Mouse (Mus musculus): Measurements from ENCODE around the gene Arhgap31. TPM values are rescaled to one million over a fixed set of nuclear protein-coding genes. Genes with fewer than 3 reads are reported as not detected.

The Arhgap31 gene
- polyA plus RNA-seq, 1 experiment from 2014 or later = 10.9 TPM

GRCm38 (mm10) chr16:38700392-38701162 lies 12.5 kb downstream of the Arhgap31 start:
- no peak for ATAC-seq (ENCODE audit: insufficient read depth, low FRiP score)

GRCm38 (mm10) chr16:38697611-38698010 lies 15.5 kb downstream of the Arhgap31 start:
- Histone ChIP-seq H3K4me2 (ENCODE audit: low read depth, low read length) (no peak overlapping the region), H3K4me1 (ENCODE audit: control insufficient read depth, insufficient read depth, low read length) (peaks cover 6% of the 10 kb centered on the region; the same call in 1 of the 2 replicates), H3K27ac (ENCODE audit: low read length) (no peak overlapping the region), H3K27me3 (ENCODE audit: control insufficient read depth, insufficient read depth, low read length) (no peaks in the 10 kb centered on the region), H3K9me3 (replicated peaks; ENCODE audit: control insufficient read depth, low read length) (no peaks in the 10 kb centered on the region), H3K36me3 (ENCODE audit: control insufficient read depth, insufficient read depth, low read length) (no peaks in the 10 kb centered on the region), H3K9ac (ENCODE audit: low read length) (no peak overlapping the region), H3K4me3 (replicated peaks; ENCODE audit: low read length) (no peak overlapping the region)
- no peak for ATAC-seq (ENCODE audit: insufficient read depth, low FRiP score)
- WGBS = 85% methylated on average over 5 of the region's 5 CpGs

More at GRCm38 (mm10) chr16:38700392-38701162, 12.5 kb downstream of the Arhgap31 start:
- WGBS = 65% methylated on average over 16 of the region's 16 CpGs
- Histone ChIP-seq H3K4me2 (ENCODE audit: low read depth, low read length) (no peak overlapping the region), H3K9ac (ENCODE audit: low read length) (no peak overlapping the region), H3K9me3 (replicated peaks; ENCODE audit: control insufficient read depth, low read length) (no peaks in the 10 kb centered on the region), H3K4me3 (replicated peaks; ENCODE audit: low read length) (no peak overlapping the region), H3K4me1 (ENCODE audit: control insufficient read depth, insufficient read depth, low read length) (peaks cover 9% of the 10 kb centered on the region), H3K27ac (ENCODE audit: low read length) (no peak overlapping the region), H3K36me3 (ENCODE audit: control insufficient read depth, insufficient read depth, low read length) (no peaks in the 10 kb centered on the region), H3K27me3 (ENCODE audit: control insufficient read depth, insufficient read depth, low read length) (no peaks in the 10 kb centered on the region)

GRCm38 (mm10) chr16:38695557-38695956 lies 17.5 kb downstream of the Arhgap31 start:
- no peaks in the 10 kb centered on the region for H3K27me3 ChIP-seq (ENCODE audit: control insufficient read depth, insufficient read depth, low read length)
- no peak overlapping the region for H3K27ac ChIP-seq (ENCODE audit: low read length)
- no peak overlapping the region for H3K9ac ChIP-seq (ENCODE audit: low read length)
- 0 out of 2 replicates have a peak, but pooled peaks cover 2% of the 10 kb centered on the region for H3K4me1 ChIP-seq (ENCODE audit: control insufficient read depth, insufficient read depth, low read length)
- H3K4me2 ChIP-seq (ENCODE audit: low read depth, low read length) = no peak overlapping the region
- H3K36me3 ChIP-seq (ENCODE audit: control insufficient read depth, insufficient read depth, low read length) = no peaks in the 10 kb centered on the region
- WGBS = 85% methylated on average over 5 of the region's 5 CpGs
- no peak overlapping the region for H3K4me3 ChIP-seq (replicated peaks; ENCODE audit: low read length)
- no peak for ATAC-seq (ENCODE audit: insufficient read depth, low FRiP score)
- H3K9me3 ChIP-seq (replicated peaks; ENCODE audit: control insufficient read depth, low read length) = no peaks in the 10 kb centered on the region

GRCm38 (mm10) chr16:38694906-38695540 lies 18.1 kb downstream of the Arhgap31 start:
- 90% methylated on average over 6 of the region's 6 CpGs for WGBS
- no peak overlapping the region for H3K4me2 ChIP-seq (ENCODE audit: low read depth, low read length)
- no peaks in the 10 kb centered on the region for H3K9me3 ChIP-seq (replicated peaks; ENCODE audit: control insufficient read depth, low read length)
- H3K36me3 ChIP-seq (ENCODE audit: control insufficient read depth, insufficient read depth, low read length) = no peaks in the 10 kb centered on the region
- no peak overlapping the region for H3K9ac ChIP-seq (ENCODE audit: low read length)
- H3K4me1 ChIP-seq (ENCODE audit: control insufficient read depth, insufficient read depth, low read length) = 0 out of 2 replicates have a peak, but pooled peaks cover 6% of the 10 kb centered on the region
- no peaks in the 10 kb centered on the region for H3K27me3 ChIP-seq (ENCODE audit: control insufficient read depth, insufficient read depth, low read length)
- no peak overlapping the region for H3K4me3 ChIP-seq (replicated peaks; ENCODE audit: low read length)
- H3K27ac ChIP-seq (ENCODE audit: low read length) = no peak overlapping the region
- ATAC-seq (ENCODE audit: insufficient read depth, low FRiP score) = no peak

- Histone ChIP-seq H3K27ac (ENCODE audit: low read length) (0 out of 2 replicates have a peak overlapping the region, but pooled peaks have one; percentile 72), H3K4me1 (ENCODE audit: control insufficient read depth, insufficient read depth, low read length) (peaks cover 14% of the 10 kb centered on the region; the same call in 1 of the 2 replicates)
Observed at GRCm38 (mm10) chr16:38690501-38690900, 22.6 kb downstream of the Arhgap31 start.

GRCm38 (mm10) chr16:38689786-38690185 lies 23.3 kb downstream of the Arhgap31 start:
- Histone ChIP-seq H3K27me3 (ENCODE audit: control insufficient read depth, insufficient read depth, low read length) (no peaks in the 10 kb centered on the region), H3K36me3 (ENCODE audit: control insufficient read depth, insufficient read depth, low read length) (no peaks in the 10 kb centered on the region), H3K9me3 (replicated peaks; ENCODE audit: control insufficient read depth, low read length) (no peaks in the 10 kb centered on the region), H3K27ac (ENCODE audit: low read length) (peak overlapping the region; percentile 72; the same call in 1 of the 2 replicates), H3K4me1 (ENCODE audit: control insufficient read depth, insufficient read depth, low read length) (peaks cover 14% of the 10 kb centered on the region; the same call in 1 of the 2 replicates), H3K4me2 (ENCODE audit: low read depth, low read length) (no peak overlapping the region), H3K9ac (ENCODE audit: low read length) (0 out of 2 replicates have a peak overlapping the region, but pooled peaks have one; percentile 37), H3K4me3 (replicated peaks; ENCODE audit: low read length) (no peak overlapping the region)
- WGBS = 52% methylated on average over 10 of the region's 10 CpGs
- ATAC-seq (ENCODE audit: insufficient read depth, low FRiP score) = peak; percentile 54; the same call in 1 of the 2 replicates

More at GRCm38 (mm10) chr16:38690501-38690900, 22.6 kb downstream of the Arhgap31 start:
- WGBS = 77% methylated on average over 5 of the region's 5 CpGs
- Histone ChIP-seq H3K36me3 (ENCODE audit: control insufficient read depth, insufficient read depth, low read length) (no peaks in the 10 kb centered on the region), H3K27me3 (ENCODE audit: control insufficient read depth, insufficient read depth, low read length) (no peaks in the 10 kb centered on the region), H3K9ac (ENCODE audit: low read length) (no peak overlapping the region), H3K4me3 (replicated peaks; ENCODE audit: low read length) (no peak overlapping the region), H3K9me3 (replicated peaks; ENCODE audit: control insufficient read depth, low read length) (no peaks in the 10 kb centered on the region), H3K4me2 (ENCODE audit: low read depth, low read length) (no peak overlapping the region)
- no peak; the same call in 1 of the 2 replicates for ATAC-seq (ENCODE audit: insufficient read depth, low FRiP score)

GRCm38 (mm10) chr16:38688531-38689264 lies 24.4 kb downstream of the Arhgap31 start:
- H3K36me3 ChIP-seq (ENCODE audit: control insufficient read depth, insufficient read depth, low read length) = no peaks in the 10 kb centered on the region
- H3K4me1 ChIP-seq (ENCODE audit: control insufficient read depth, insufficient read depth, low read length) = peaks cover 14% of the 10 kb centered on the region; the same call in 1 of the 2 replicates
- H3K4me3 ChIP-seq (replicated peaks; ENCODE audit: low read length) = no peak overlapping the region
- H3K27ac ChIP-seq (ENCODE audit: low read length) = peak overlapping the region; percentile 33; the same call in 1 of the 2 replicates
- no peaks in the 10 kb centered on the region for H3K27me3 ChIP-seq (ENCODE audit: control insufficient read depth, insufficient read depth, low read length)
- no peak overlapping the region for H3K9ac ChIP-seq (ENCODE audit: low read length)
- no peak for ATAC-seq (ENCODE audit: insufficient read depth, low FRiP score)
- no peaks in the 10 kb centered on the region for H3K9me3 ChIP-seq (replicated peaks; ENCODE audit: control insufficient read depth, low read length)
- no peak overlapping the region for H3K4me2 ChIP-seq (ENCODE audit: low read depth, low read length)
- WGBS = 78% methylated on average over 12 of the region's 12 CpGs

- Histone ChIP-seq H3K4me3 (replicated peaks; ENCODE audit: low read length) (no peak overlapping the region), H3K27me3 (ENCODE audit: control insufficient read depth, insufficient read depth, low read length) (no peaks in the 10 kb centered on the region), H3K4me1 (ENCODE audit: control insufficient read depth, insufficient read depth, low read length) (peaks cover 14% of the 10 kb centered on the region; the same call in 1 of the 2 replicates), H3K36me3 (ENCODE audit: control insufficient read depth, insufficient read depth, low read length) (no peaks in the 10 kb centered on the region), H3K27ac (ENCODE audit: low read length) (peak overlapping the region; percentile 33; the same call in 1 of the 2 replicates), H3K9ac (ENCODE audit: low read length) (no peak overlapping the region), H3K4me2 (ENCODE audit: low read depth, low read length) (no peak overlapping the region), H3K9me3 (replicated peaks; ENCODE audit: control insufficient read depth, low read length) (no peaks in the 10 kb centered on the region)
- ATAC-seq (ENCODE audit: insufficient read depth, low FRiP score) = peak; percentile 44; the same call in 1 of the 2 replicates
- 45% methylated on average over 6 of the region's 6 CpGs for WGBS
Observed at GRCm38 (mm10) chr16:38687673-38688072, 25.4 kb downstream of the Arhgap31 start.
